Mouse (Mus musculus) hindbrain, embryonic 16.5 days (tissue): ENCODE data around the gene Cabp7. TPM values are rescaled to one million over a fixed set of nuclear protein-coding genes. Genes with fewer than 3 reads are reported as not detected.
A peak's percentile ranks its signal among the peaks of the same experiment; 100 is the strongest.

Source experiments
- ATAC-seq: fragments of 200-750 bp; cut with Nextera tagmentation; 2 replicates; pipeline ENCODE4 v1.8.0; 2017; ENCODE audit warnings: moderate TSS enrichment, moderate library complexity
- H3K27ac ChIP-seq: fragments of 300-500 bp; sonication (generic); 2 replicates; pipeline ENCODE4 v1.5.1; 2014; ENCODE audit warnings: low read depth, mild to moderate bottlenecking, control low read depth, low read length, moderate library complexity
- H3K27me3 ChIP-seq: fragments of 300-500 bp; sonication (generic); replicated peaks from 2 replicates; pipeline ENCODE4 v1.6.1; 2014; ENCODE audit warnings: low read length; ENCODE audit not compliant: control insufficient read depth, insufficient read depth
- H3K36me3 ChIP-seq: fragments of 300-500 bp; sonication (generic); 2 replicates; pipeline ENCODE4 v1.6.1; 2014; ENCODE audit warnings: mild to moderate bottlenecking, low read length, moderate library complexity, mixed read lengths; ENCODE audit not compliant: control insufficient read depth, insufficient read depth
- H3K4me1 ChIP-seq: fragments of 300-500 bp; sonication (generic); 2 replicates; pipeline ENCODE4 v1.6.1; 2014; ENCODE audit warnings: low read depth, low read length; ENCODE audit not compliant: control insufficient read depth, insufficient read depth
- H3K4me2 ChIP-seq: fragments of 300-500 bp; sonication (generic); 2 replicates; pipeline ENCODE4 v1.6.1; 2014; ENCODE audit warnings: mild to moderate bottlenecking, low read length, control low read depth, moderate library complexity
- H3K4me3 ChIP-seq: fragments of 300-500 bp; sonication (generic); 2 replicates; pipeline ENCODE4 v1.5.1; 2014; ENCODE audit warnings: mild to moderate bottlenecking, low read length, control low read depth, moderate library complexity
- H3K9ac ChIP-seq: fragments of 300-500 bp; sonication (generic); 2 replicates; pipeline ENCODE4 v1.6.1; 2014; ENCODE audit warnings: low read depth, mild to moderate bottlenecking, control low read depth, low read length, moderate library complexity
- H3K9me3 ChIP-seq: fragments of 300-500 bp; sonication (generic); 2 replicates; pipeline ENCODE4 v1.6.1; 2014; ENCODE audit warnings: mild to moderate bottlenecking, low read length, moderate library complexity; ENCODE audit not compliant: control insufficient read depth
- WGBS: fragments of 180-500 bp; shearing (Covaris S2); extraction: QIAGEN DNeasy Blood & Tissue Kit; methylation state at CpG from one replicate; pipeline ENCODE4 v1.1.7; 2014; 5-methylcytosine and 5-hydroxymethylcytosine counted together
- polyA plus RNA-seq: library from polyadenylated mRNA; unstranded; fragments of >200 nt; fragmentation: Nextera tagmentation; extraction: Ambion mirVana; gene quantifications from 2 replicates; pipeline ENCODE4 v1.2.1, GENCODE M21; 2015

The Cabp7 gene
- polyA plus RNA-seq, 1 experiment from 2014 or later, result 2.0 TPM

GRCm38 (mm10) chr11:4756984-4757788 lies 10.6 kb upstream of the Cabp7 start:
- WGBS, result 56% methylated on average over 11 of the region's 11 CpGs

DNA sequence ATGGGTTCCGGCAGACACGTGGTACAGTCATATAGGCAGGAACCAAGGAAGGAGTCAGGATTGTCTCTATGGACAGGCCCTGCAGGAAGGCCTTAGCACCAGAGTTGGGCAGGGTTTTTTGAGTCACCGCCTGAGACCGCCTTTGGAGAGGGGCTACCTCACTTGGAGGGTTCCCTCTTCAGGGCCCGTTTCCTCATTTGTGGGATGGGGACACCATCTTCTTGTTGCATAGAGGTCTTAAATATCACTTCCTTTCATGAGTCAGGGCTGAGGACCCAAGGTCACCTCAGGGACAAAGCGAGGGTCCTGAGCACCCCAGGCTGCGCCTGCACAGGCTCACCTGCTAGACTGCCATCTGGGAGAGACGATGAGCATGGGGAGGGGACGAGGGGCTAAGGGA lies 9.9 kb upstream of the Cabp7 start:
- no peak for ATAC-seq
- Histone ChIP-seq H3K9me3 (no peaks in the 10 kb centered on the region), H3K4me2 (no peak overlapping the region), H3K4me3 (no peak overlapping the region), H3K27ac (no peak overlapping the region), H3K36me3 (no peaks in the 10 kb centered on the region), H3K27me3 (no peaks in the 10 kb centered on the region; the same call in 1 of the 2 replicates), H3K9ac (no peak overlapping the region), H3K4me1 (peaks cover 8% of the 10 kb centered on the region; the same call in 1 of the 2 replicates)
- 77% methylated on average over 9 of the region's 9 CpGs for WGBS

More at GRCm38 (mm10) chr11:4756984-4757788, 10.6 kb upstream of the Cabp7 start:
- H3K9ac ChIP-seq, result no peak overlapping the region
- no peak overlapping the region for H3K27ac ChIP-seq
- H3K4me1 ChIP-seq, result peaks cover 8% of the 10 kb centered on the region; the same call in 1 of the 2 replicates
- H3K4me2 ChIP-seq, result no peak overlapping the region
- no peaks in the 10 kb centered on the region for H3K36me3 ChIP-seq
- ATAC-seq, result 0 out of 2 replicates have a peak, but pooled peaks have one; percentile 14
- no peak overlapping the region for H3K4me3 ChIP-seq
- no peaks in the 10 kb centered on the region; the same call in 1 of the 2 replicates for H3K27me3 ChIP-seq
- H3K9me3 ChIP-seq, result no peaks in the 10 kb centered on the region

DNA sequence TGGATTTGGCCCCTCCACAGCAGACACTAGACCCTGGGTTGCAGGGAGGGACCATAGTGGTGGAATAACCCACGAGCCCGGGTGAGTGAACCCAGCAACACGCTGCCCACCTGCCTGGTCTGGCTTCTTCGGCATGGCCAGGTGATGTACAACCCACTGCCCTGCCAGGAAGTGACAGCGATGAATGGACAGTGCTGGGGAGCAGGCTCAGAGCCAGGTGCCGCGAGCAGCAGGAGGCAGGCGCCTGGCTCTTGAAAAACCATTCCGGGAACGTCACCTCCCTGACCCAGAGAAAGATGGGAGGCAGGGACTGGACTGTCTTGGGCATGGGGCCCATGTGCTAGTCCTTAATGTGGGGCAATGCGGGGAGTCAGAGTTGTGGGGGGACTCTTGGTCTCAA lies 8.3 kb upstream of the Cabp7 start:
- H3K27ac ChIP-seq, result no peak overlapping the region
- H3K4me3 ChIP-seq, result no peak overlapping the region
- no peaks in the 10 kb centered on the region for H3K36me3 ChIP-seq
- no peaks in the 10 kb centered on the region for H3K9me3 ChIP-seq
- ATAC-seq, result no peak
- H3K4me1 ChIP-seq, result peaks cover 5% of the 10 kb centered on the region; the same call in 1 of the 2 replicates
- WGBS, result 58% methylated on average over 11 of the region's 11 CpGs
- no peak overlapping the region for H3K4me2 ChIP-seq
- peaks cover 5% of the 10 kb centered on the region; the same call in 1 of the 2 replicates for H3K27me3 ChIP-seq
- no peak overlapping the region for H3K9ac ChIP-seq

DNA sequence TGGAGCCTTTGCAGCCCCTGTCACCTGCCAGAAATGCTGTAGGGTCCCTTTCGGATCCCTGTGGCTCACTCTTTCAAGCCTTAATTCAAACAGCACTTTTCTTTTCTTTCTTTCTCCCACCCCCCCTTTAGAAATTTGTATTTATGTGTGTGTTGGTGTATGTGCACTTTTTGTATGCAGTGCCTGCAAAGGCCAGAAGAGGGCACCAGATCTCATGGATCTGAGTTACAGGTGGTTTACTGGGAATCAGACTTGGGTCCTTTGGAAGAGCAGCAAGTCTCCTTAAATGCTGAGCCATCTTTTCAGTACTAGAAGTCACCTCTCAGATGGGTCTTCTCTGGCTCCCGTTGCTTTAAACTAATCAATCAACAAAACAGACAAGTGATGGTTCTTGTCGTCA lies 7.5 kb upstream of the Cabp7 start:
- H3K27me3 ChIP-seq, result peaks cover 13% of the 10 kb centered on the region
- 88% methylated on average over 3 of the region's 3 CpGs for WGBS
- no peaks in the 10 kb centered on the region for H3K36me3 ChIP-seq
- no peaks in the 10 kb centered on the region for H3K9me3 ChIP-seq
- no peak for ATAC-seq
- no peak overlapping the region for H3K27ac ChIP-seq
- H3K4me3 ChIP-seq, result no peak overlapping the region
- H3K4me1 ChIP-seq, result peaks cover 5% of the 10 kb centered on the region; the same call in 1 of the 2 replicates
- no peak overlapping the region for H3K4me2 ChIP-seq
- H3K9ac ChIP-seq, result no peak overlapping the region

GRCm38 (mm10) chr11:4752836-4753235 lies 6.3 kb upstream of the Cabp7 start:
- ATAC-seq, result no peak
- H3K27ac ChIP-seq, result no peak overlapping the region
- no peak overlapping the region for H3K4me3 ChIP-seq
- peaks cover 24% of the 10 kb centered on the region for H3K27me3 ChIP-seq
- no peak overlapping the region for H3K9ac ChIP-seq
- H3K36me3 ChIP-seq, result no peaks in the 10 kb centered on the region
- WGBS, result 30% methylated on average over 10 of the region's 10 CpGs
- H3K4me1 ChIP-seq, result peaks cover 7% of the 10 kb centered on the region; the same call in 1 of the 2 replicates
- no peaks in the 10 kb centered on the region for H3K9me3 ChIP-seq
- no peak overlapping the region for H3K4me2 ChIP-seq

DNA sequence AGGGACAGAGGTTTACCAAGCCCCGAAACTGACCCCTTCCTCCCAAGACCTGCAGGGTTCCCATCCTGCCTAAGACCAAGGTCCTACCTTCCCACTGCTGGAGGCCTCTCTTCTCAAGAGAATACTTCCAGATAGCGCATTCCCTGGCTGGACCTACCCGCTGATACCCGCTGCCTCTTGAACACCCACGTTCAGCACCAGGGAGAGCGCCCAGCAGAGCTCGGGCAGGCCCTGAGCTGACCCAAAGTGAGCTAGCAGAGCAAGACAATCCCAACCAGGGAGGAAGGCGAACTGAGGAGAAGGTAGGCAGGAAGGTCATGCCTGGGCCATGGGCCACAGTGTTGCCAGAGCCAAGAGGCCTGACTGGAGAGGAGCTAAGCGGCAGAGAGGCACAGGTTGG lies 3.7 kb upstream of the Cabp7 start:
- Histone ChIP-seq H3K4me2 (no peak overlapping the region), H3K27ac (no peak overlapping the region), H3K9me3 (no peaks in the 10 kb centered on the region), H3K9ac (no peak overlapping the region), H3K4me3 (no peak overlapping the region), H3K4me1 (peaks cover 21% of the 10 kb centered on the region), H3K36me3 (no peaks in the 10 kb centered on the region), H3K27me3 (peaks cover 33% of the 10 kb centered on the region)
- ATAC-seq, result no peak
- 23% methylated on average over 9 of the region's 9 CpGs for WGBS

DNA sequence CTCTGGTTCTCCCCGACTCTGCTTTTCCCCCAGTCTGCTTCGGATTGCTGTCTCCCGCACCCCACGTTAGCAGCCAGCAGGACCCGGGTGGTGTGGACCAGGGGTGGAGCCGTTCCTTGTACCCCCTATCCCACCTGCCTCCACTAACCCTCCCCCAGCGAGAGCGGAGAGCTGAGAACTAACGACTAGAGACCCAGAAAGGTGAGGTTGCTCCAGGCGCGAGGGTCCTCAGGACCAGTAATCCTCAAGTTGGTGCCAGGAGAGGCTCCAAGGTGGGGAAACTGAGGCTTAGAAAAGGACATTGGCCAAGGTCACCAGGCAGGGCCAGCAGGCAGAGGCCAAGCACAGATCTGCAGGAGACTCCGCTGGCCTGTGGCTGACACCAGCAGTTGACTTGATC lies 707 bp upstream of the Cabp7 start:
- no peak for ATAC-seq
- Histone ChIP-seq H3K27ac (no peak overlapping the region), H3K9me3 (no peaks in the 10 kb centered on the region), H3K4me3 (peak overlapping the region; percentile 70), H3K9ac (peak overlapping the region; percentile 69), H3K4me2 (peak overlapping the region; percentile 100), H3K4me1 (peaks cover 21% of the 10 kb centered on the region), H3K36me3 (no peaks in the 10 kb centered on the region), H3K27me3 (peaks cover 42% of the 10 kb centered on the region)
- WGBS, result 2% methylated on average over 12 of the region's 12 CpGs

GRCm38 (mm10) chr11:4745969-4746368 lies 609 bp downstream of the Cabp7 start:
- H3K4me3 ChIP-seq, result peak overlapping the region; percentile 70
- H3K27ac ChIP-seq, result no peak overlapping the region
- WGBS, result under 1% methylated on average over 35 of the region's 39 CpGs
- no peaks in the 10 kb centered on the region for H3K9me3 ChIP-seq
- peak overlapping the region; percentile 69 for H3K9ac ChIP-seq
- H3K36me3 ChIP-seq, result no peaks in the 10 kb centered on the region
- H3K4me2 ChIP-seq, result peak overlapping the region; percentile 100
- peaks cover 38% of the 10 kb centered on the region for H3K27me3 ChIP-seq
- peaks cover 21% of the 10 kb centered on the region for H3K4me1 ChIP-seq
- ATAC-seq, result no peak

DNA sequence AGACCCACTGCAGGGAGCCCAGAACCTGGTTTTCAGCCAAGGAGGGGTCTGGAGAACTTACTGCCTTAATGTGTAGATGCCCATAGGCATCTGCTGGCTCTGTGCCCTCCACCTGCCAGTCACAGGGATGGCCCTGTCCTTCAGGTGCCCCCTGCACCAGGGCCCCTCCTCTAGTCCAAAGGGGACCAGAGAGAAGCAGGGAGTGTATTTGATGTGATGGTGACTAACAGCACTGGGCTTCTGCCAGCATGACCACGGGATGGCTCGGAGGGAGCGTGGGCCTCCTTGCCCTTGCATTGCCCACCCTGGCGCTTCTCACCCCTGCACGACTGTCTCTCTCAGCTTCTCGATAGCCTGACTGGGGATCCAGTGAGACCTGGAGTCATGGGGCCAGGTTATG lies 1.9 kb downstream of the Cabp7 start:
- WGBS, result 59% methylated on average over 6 of the region's 6 CpGs
- H3K4me3 ChIP-seq, result no peak overlapping the region
- peaks cover 35% of the 10 kb centered on the region for H3K27me3 ChIP-seq
- ATAC-seq, result 0 out of 2 replicates have a peak, but pooled peaks have one; percentile 9
- peaks cover 19% of the 10 kb centered on the region for H3K4me1 ChIP-seq
- H3K36me3 ChIP-seq, result no peaks in the 10 kb centered on the region
- H3K9me3 ChIP-seq, result no peaks in the 10 kb centered on the region
- H3K27ac ChIP-seq, result no peak overlapping the region
- H3K4me2 ChIP-seq, result peak overlapping the region; percentile 7
- no peak overlapping the region for H3K9ac ChIP-seq
